In the genomic region with DNA sequence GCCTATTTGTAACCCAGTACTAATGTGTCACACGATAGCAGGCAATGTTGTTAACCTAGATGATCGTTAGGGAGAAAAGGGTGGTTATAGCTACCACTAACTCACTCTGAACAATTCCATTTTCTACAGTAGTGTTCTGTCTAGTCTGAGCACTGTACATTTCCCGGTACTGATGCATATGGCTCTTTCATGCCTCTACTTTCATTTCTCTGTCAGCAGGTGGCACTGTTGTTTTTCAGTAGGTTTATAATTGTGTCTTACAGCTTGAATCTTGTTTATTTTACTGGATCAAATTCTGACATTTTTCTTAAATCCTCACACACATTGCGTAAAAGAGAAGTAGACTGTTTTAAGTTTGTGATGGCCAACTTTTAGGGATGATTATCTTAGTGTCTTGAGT, we compare ENCODE assay signal across 12 mouse cellular contexts. TPM values are rescaled to one million over a fixed set of nuclear protein-coding genes. Genes with fewer than 3 reads are reported as not detected.
DNase-seq lines count a peak whose midpoint lies in the region; ATAC-seq lines count a peak whose summit lies in the region.
"Had no signal": no experiment of that assay in that cellular context is flagged by ENCODE, and none has a peak within 500 bp of the region (broad histone marks: within the 10 kb centered on the region; RNA-seq: fewer than 3 reads in every experiment).

No protein-coding gene starts in this region.

- no peak overlapping the region for H3K4me3 ChIP-seq in midbrain, embryonic 16.5 days (ENCODE audit: low read depth, low read length)
- H3K4me3 ChIP-seq: megakaryocyte, embryonic 14.5 days had no signal

- intact Hi-C loops in left cerebral cortex, postnatal 14 days (cut with DNase I) = loop anchor here (1.0 kb wide), 1 partner anchor 123 kb away; no protein-coding TSS in a partner anchor

- H3K4me1 ChIP-seq in midbrain, embryonic 16.5 days (ENCODE audit: control insufficient read depth, insufficient read depth, low read length) = no peaks in the 10 kb centered on the region

- H3K9ac ChIP-seq in midbrain, embryonic 16.5 days (ENCODE audit: low read depth, low read length) = no peak overlapping the region

- no peak overlapping the region for H3K4me2 ChIP-seq in midbrain, embryonic 16.5 days (ENCODE audit: low read length)

- peak; percentile 41 for DNase-seq in embryo, embryonic 10 days (ENCODE audit: low spot score)
- DNase-seq in embryo, embryonic 9.5 days (ENCODE audit: extremely low spot score) = no peak
- DNase-seq in left cerebral cortex, postnatal 14 days (ENCODE audit: low spot score in 2 of 2) = peak; percentile 63 to 67
- DNase-seq in left cerebral cortex, adult 11 months (ENCODE audit: low spot score) = no peak
- peak; percentile 51 for DNase-seq in ZHBTc4 (ENCODE audit: low read depth, low spot score)
- DNase-seq in ovary, postnatal 36 days (ENCODE audit: low spot score) = no peak
- no peak for DNase-seq in urinary bladder, postnatal 36 days (ENCODE audit: low spot score in 2 of 2)
- DNase-seq: cerebellum, adult 11 months; gastrocnemius, postnatal 25 days; spleen, adult 18-20 months had no signal

- WGBS in midbrain, embryonic 16.5 days = 68% methylated on average over 4 of the region's 4 CpGs

- H3K9me3 ChIP-seq in midbrain, embryonic 16.5 days (replicated peaks; ENCODE audit: control insufficient read depth, low read length, poor library complexity, severe bottlenecking) = no peaks in the 10 kb centered on the region
- H3K9me3 ChIP-seq: megakaryocyte, embryonic 14.5 days had no signal

- H3K36me3 ChIP-seq in midbrain, embryonic 16.5 days (ENCODE audit: control insufficient read depth, insufficient read depth, low read length) = no peaks in the 10 kb centered on the region

- H3K27ac ChIP-seq in midbrain, embryonic 16.5 days (ENCODE audit: low read length) = no peak overlapping the region

- H3K27me3 ChIP-seq in midbrain, embryonic 16.5 days (ENCODE audit: control insufficient read depth, insufficient read depth, low read depth, low read length) = no peaks in the 10 kb centered on the region
- H3K27me3 ChIP-seq: megakaryocyte, embryonic 14.5 days had no signal

- peak; percentile 48; the same call in 1 of the 2 replicates for ATAC-seq in midbrain, embryonic 16.5 days

RNA-seq across cellular contexts. Expression of a gene that starts 54.6 kb away (rescaled TPM):
- total RNA-seq in left cerebral cortex, postnatal 14 days (2021) = 100 to 1,000 TPM; 134 to 143 TPM
- polyA plus RNA-seq in midbrain, embryonic 16.5 days (2015; fragmentation: Nextera tagmentation; extraction: Ambion mirVana) = 150 and 170 TPM in 2 replicates

Comparison
In these comparisons a context has a peak if more than half of its experiments do, and no peak if none do; other contexts are left out.
1. DNase-seq: peak in embryo, embryonic 10 days (single experiment), left cerebral cortex, postnatal 14 days (2 of 2) and ZHBTc4 (single experiment); none in embryo, embryonic 9.5 days (single experiment), left cerebral cortex, adult 11 months (single experiment), ovary, postnatal 36 days (single experiment) and urinary bladder, postnatal 36 days (0 of 2).